Mouse (Mus musculus) forebrain, embryonic 15.5 days (tissue): Measurements from ENCODE around the gene Dpm3. TPM values are rescaled to one million over a fixed set of nuclear protein-coding genes. Genes with fewer than 3 reads are reported as not detected.

Experiments used
- ATAC-seq: fragments of 200-750 bp; cut with Nextera tagmentation; replicated peaks from 2 replicates; pipeline ENCODE4 v1.8.0; 2017; ENCODE audit warnings: mild to moderate bottlenecking, moderate TSS enrichment, moderate library complexity
- H3K27ac ChIP-seq: fragments of 300-500 bp; sonication (generic); replicated peaks from 2 replicates; pipeline ENCODE4 v1.5.1; 2015; ENCODE audit warnings: mild to moderate bottlenecking, inconsistent platforms
- H3K27me3 ChIP-seq: fragments of 300-500 bp; sonication (generic); 2 replicates; pipeline ENCODE4 v1.6.1; 2015; ENCODE audit warnings: inconsistent platforms
- H3K36me3 ChIP-seq: fragments of 300-500 bp; sonication (generic); 2 replicates; pipeline ENCODE4 v1.6.1; 2015; ENCODE audit warnings: mild to moderate bottlenecking, inconsistent platforms
- H3K4me1 ChIP-seq: fragments of 300-500 bp; sonication (generic); 2 replicates; pipeline ENCODE4 v1.6.1; 2015; ENCODE audit warnings: inconsistent platforms
- H3K4me2 ChIP-seq: fragments of 300-500 bp; sonication (generic); replicated peaks from 2 replicates; pipeline ENCODE4 v1.6.1; 2015; ENCODE audit warnings: mild to moderate bottlenecking, inconsistent platforms
- H3K4me3 ChIP-seq: fragments of 300-500 bp; sonication (generic); 2 replicates; pipeline ENCODE4 v1.5.1; 2015; ENCODE audit warnings: mild to moderate bottlenecking, inconsistent platforms
- H3K9ac ChIP-seq: fragments of 300-500 bp; sonication (generic); replicated peaks from 2 replicates; pipeline ENCODE4 v1.6.1; 2015; ENCODE audit warnings: mild to moderate bottlenecking, inconsistent platforms
- H3K9me3 ChIP-seq: fragments of 300-500 bp; sonication (generic); 2 replicates; pipeline ENCODE4 v1.6.1; 2016; ENCODE audit warnings: inconsistent platforms
- WGBS: fragments of 180-500 bp; shearing (Covaris S2); methylation state at CpG from one replicate; pipeline ENCODE4 v1.1.7; 2015; ENCODE audit warnings: mixed read lengths; 5-methylcytosine and 5-hydroxymethylcytosine counted together
- polyA plus RNA-seq: library from polyadenylated mRNA; unstranded; fragments of >200 nt; fragmentation: Nextera tagmentation; extraction: Ambion mirVana; gene quantifications from 2 replicates; pipeline ENCODE4 v1.2.1, GENCODE M21; 2015

Gene Dpm3
- polyA plus RNA-seq, 1 experiment from 2014 or later = 76.5 TPM

- peak overlapping the region; percentile 50 for H3K4me3 ChIP-seq
- H3K4me2 ChIP-seq = peak overlapping the region; percentile 76
- H3K36me3 ChIP-seq = peaks cover 3% of the 10 kb centered on the region
- peak overlapping the region; percentile 90 for H3K27ac ChIP-seq
- no peaks in the 10 kb centered on the region for H3K27me3 ChIP-seq
- H3K9ac ChIP-seq = peak overlapping the region; percentile 54
- ATAC-seq = no peak
- WGBS = 5% methylated on average over 12 of the region's 12 CpGs
- no peaks in the 10 kb centered on the region for H3K9me3 ChIP-seq
- peaks cover 61% of the 10 kb centered on the region for H3K4me1 ChIP-seq
These were observed 33.8 kb upstream of the Dpm3 start for GRCm38 (mm10) chr3:89225321-89225815.

- peak overlapping the region; percentile 50 for H3K4me3 ChIP-seq
- H3K27me3 ChIP-seq = no peaks in the 10 kb centered on the region
- H3K36me3 ChIP-seq = peaks cover 2% of the 10 kb centered on the region
- peak overlapping the region; percentile 54 for H3K9ac ChIP-seq
- WGBS = 3% methylated on average over 4 of the region's 4 CpGs
- no peaks in the 10 kb centered on the region for H3K9me3 ChIP-seq
- peak overlapping the region; percentile 90 for H3K27ac ChIP-seq
- peaks cover 61% of the 10 kb centered on the region for H3K4me1 ChIP-seq
- peak; percentile 46 for ATAC-seq
- peak overlapping the region; percentile 76 for H3K4me2 ChIP-seq
These were observed 33.2 kb upstream of the Dpm3 start for GRCm38 (mm10) chr3:89225918-89226317.

- Histone ChIP-seq H3K36me3 (no peaks in the 10 kb centered on the region; the same call in 1 of the 2 replicates), H3K4me2 (peak overlapping the region; percentile 76), H3K4me1 (peaks cover 61% of the 10 kb centered on the region), H3K9me3 (no peaks in the 10 kb centered on the region), H3K27ac (peak overlapping the region; percentile 90), H3K9ac (peak overlapping the region; percentile 54), H3K27me3 (no peaks in the 10 kb centered on the region), H3K4me3 (peak overlapping the region; percentile 50)
- WGBS = 3% methylated on average over 11 of the region's 11 CpGs
- no peak for ATAC-seq
These were observed 32.8 kb upstream of the Dpm3 start for GRCm38 (mm10) chr3:89226361-89226760.

GRCm38 (mm10) chr3:89226900-89227299 lies 32.3 kb upstream of the Dpm3 start, which contains the start of gene Mtx1:
Gene Mtx1 (minus strand): TSS chr3:89227088.
- H3K4me1 ChIP-seq = peaks cover 61% of the 10 kb centered on the region
- H3K27ac ChIP-seq = peak within 1 kb of the TSS; percentile 90
- peak within 1 kb of the TSS; percentile 76 for H3K4me2 ChIP-seq
- no peaks in the 10 kb centered on the region for H3K9me3 ChIP-seq
- WGBS = under 1% methylated on average over 21 of the region's 21 CpGs
- no peak; the same call in 1 of the 2 replicates for ATAC-seq
- H3K27me3 ChIP-seq = no peaks in the 10 kb centered on the region
- peak within 1 kb of the TSS; percentile 50 for H3K4me3 ChIP-seq
- H3K36me3 ChIP-seq = no peaks in the 10 kb centered on the region
- H3K9ac ChIP-seq = peak within 1 kb of the TSS; percentile 54

DNA sequence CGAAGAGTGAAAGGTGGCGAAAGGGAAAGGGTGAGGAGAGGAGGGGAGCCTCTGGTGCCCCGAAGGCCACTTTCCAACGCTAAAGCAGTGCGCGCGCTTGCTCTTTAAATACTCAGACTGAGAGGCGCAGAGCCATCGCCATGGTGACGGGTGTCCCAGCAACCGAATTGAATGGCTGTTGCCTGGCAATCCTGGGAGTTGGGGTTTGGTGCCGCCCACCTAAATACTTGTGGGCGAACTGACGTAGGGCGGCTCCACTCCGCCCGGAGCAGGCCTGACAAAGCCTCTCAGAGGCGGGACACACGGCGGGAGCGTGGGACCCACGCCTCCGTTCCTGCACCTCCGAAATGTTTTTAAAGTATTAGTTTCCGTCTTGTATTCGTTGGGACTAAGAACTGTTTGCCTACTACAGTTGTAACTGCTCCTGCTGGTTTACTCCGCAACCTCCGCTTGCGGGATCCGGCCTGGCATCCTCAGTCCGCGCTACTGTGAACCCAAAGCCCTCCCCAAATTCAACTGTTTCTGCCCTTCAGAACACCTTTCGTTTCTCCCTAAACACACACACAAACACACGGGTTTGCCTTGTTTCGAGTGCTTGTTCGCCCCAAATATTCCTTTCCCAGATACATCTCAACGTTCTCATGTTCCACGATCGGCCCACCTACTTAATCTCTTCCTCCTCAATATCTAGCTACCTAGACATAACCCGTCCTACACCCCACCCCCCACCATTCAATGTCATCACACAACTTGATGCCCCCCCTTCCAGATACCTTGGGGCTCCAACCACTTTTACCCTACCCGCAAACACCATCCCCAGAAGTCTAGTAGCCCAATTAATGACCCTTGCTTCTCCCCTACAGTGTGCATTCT lies 31.6 kb upstream of the Dpm3 start:
- Histone ChIP-seq H3K4me3 (peak overlapping the region; percentile 50), H3K9me3 (no peaks in the 10 kb centered on the region), H3K4me1 (peaks cover 61% of the 10 kb centered on the region), H3K4me2 (peak overlapping the region; percentile 76), H3K27me3 (no peaks in the 10 kb centered on the region), H3K36me3 (no peaks in the 10 kb centered on the region), H3K27ac (peak overlapping the region; percentile 90), H3K9ac (peak overlapping the region; percentile 54)
- ATAC-seq = peak; percentile 83
- 1% methylated on average over 41 of the region's 41 CpGs for WGBS

GRCm38 (mm10) chr3:89228180-89228549 lies 31.0 kb upstream of the Dpm3 start:
- peaks cover 57% of the 10 kb centered on the region for H3K4me1 ChIP-seq
- ATAC-seq = peak; percentile 27
- WGBS = under 1% methylated on average over 20 of the region's 20 CpGs

DNA sequence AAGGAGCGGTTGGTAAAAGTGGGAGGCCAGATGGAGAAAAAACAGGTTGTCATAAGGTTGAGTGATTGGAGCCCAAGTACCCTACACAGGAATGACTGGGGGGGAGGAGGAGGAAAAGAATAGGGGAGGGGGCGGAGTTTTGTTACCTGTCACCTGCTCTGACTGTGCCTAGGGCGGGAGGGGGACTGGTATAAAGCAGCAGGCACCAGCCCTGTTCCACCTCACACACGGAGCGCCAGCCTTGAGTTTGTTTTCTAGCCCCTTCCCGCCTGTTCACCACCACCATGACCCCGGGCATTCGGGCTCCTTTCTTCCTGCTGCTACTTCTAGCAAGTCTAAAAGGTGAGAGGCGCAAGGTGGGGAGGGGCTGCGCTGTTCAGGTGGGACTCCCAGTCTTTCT lies 30.3 kb upstream of the Dpm3 start, which contains the start of gene Muc1:
TSS of gene Muc1 (plus strand) at position 222 of the 400 bp plus-strand sequence.
- H3K9ac ChIP-seq = peak within 1 kb of the TSS; percentile 54
- H3K4me1 ChIP-seq = peaks cover 50% of the 10 kb centered on the region
- H3K4me2 ChIP-seq = peak within 1 kb of the TSS; percentile 76
- no peaks in the 10 kb centered on the region for H3K9me3 ChIP-seq
- H3K36me3 ChIP-seq = peaks cover 11% of the 10 kb centered on the region
- ATAC-seq = no peak
- peak within 1 kb of the TSS; percentile 90 for H3K27ac ChIP-seq
- H3K27me3 ChIP-seq = no peaks in the 10 kb centered on the region
- H3K4me3 ChIP-seq = peak within 1 kb of the TSS; percentile 50
- 39% methylated on average over 10 of the region's 10 CpGs for WGBS

More at GRCm38 (mm10) chr3:89228180-89228549, 31.0 kb upstream of the Dpm3 start:
- peak overlapping the region; percentile 76 for H3K4me2 ChIP-seq
- peak overlapping the region; percentile 50 for H3K4me3 ChIP-seq
- H3K9me3 ChIP-seq = no peaks in the 10 kb centered on the region
- H3K27ac ChIP-seq = peak overlapping the region; percentile 90
- H3K9ac ChIP-seq = peak overlapping the region; percentile 54
- 0 out of 2 replicates have a peak, but pooled peaks cover 6% of the 10 kb centered on the region for H3K36me3 ChIP-seq
- H3K27me3 ChIP-seq = no peaks in the 10 kb centered on the region

DNA sequence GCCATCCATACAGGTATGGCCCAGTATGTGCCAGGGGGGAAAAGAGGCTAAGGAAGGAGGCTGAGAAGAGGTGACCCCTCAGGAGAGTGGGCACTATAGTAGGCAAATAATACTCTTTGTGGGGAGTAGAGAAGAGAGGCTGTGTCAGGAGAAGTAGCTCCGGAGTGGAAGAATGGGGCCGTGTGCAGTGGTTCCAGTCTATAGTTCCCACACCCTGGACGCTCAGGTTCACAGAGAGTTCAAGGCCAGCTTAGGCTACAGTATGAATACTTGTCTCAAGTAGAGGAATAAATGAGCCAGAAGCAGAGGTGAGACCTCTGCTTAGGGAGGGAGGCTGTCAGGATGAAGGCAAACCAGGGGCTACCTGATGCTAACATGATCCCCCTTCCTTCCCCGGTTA lies 29.9 kb upstream of the Dpm3 start:
- WGBS = 56% methylated on average over 4 of the region's 4 CpGs
- Histone ChIP-seq H3K4me2 (no peak overlapping the region), H3K4me1 (peaks cover 46% of the 10 kb centered on the region), H3K9me3 (no peaks in the 10 kb centered on the region), H3K4me3 (no peak overlapping the region), H3K27ac (no peak overlapping the region), H3K27me3 (no peaks in the 10 kb centered on the region), H3K9ac (no peak overlapping the region), H3K36me3 (peaks cover 15% of the 10 kb centered on the region)
- no peak for ATAC-seq

DNA sequence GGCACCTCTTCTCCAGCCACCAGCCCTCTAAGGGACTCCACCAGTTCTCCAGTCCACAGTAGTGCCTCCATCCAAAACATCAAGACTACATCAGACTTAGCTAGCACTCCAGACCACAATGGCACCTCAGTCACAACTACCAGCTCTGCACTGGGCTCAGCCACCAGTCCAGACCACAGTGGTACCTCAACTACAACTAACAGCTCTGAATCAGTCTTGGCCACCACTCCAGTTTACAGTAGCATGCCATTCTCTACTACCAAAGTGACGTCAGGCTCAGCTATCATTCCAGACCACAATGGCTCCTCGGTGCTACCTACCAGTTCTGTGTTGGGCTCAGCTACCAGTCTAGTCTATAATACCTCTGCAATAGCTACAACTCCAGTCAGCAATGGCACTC lies 28.6 kb upstream of the Dpm3 start:
- Histone ChIP-seq H3K9me3 (no peaks in the 10 kb centered on the region), H3K36me3 (peaks cover 27% of the 10 kb centered on the region), H3K9ac (no peak overlapping the region), H3K4me2 (no peak overlapping the region), H3K4me3 (no peak overlapping the region), H3K27ac (no peak overlapping the region), H3K27me3 (no peaks in the 10 kb centered on the region), H3K4me1 (peaks cover 33% of the 10 kb centered on the region)
- ATAC-seq = no peak
- 94% methylated on average over 2 of the region's 2 CpGs for WGBS

GRCm38 (mm10) chr3:89231345-89231744 lies 27.8 kb upstream of the Dpm3 start:
- Histone ChIP-seq H3K9ac (no peak overlapping the region), H3K27ac (no peak overlapping the region), H3K4me3 (no peak overlapping the region), H3K27me3 (no peaks in the 10 kb centered on the region), H3K9me3 (no peaks in the 10 kb centered on the region), H3K36me3 (peaks cover 35% of the 10 kb centered on the region), H3K4me1 (peaks cover 25% of the 10 kb centered on the region), H3K4me2 (no peak overlapping the region)
- ATAC-seq = no peak
- 83% methylated on average over 7 of the region's 7 CpGs for WGBS

GRCm38 (mm10) chr3:89231772-89232275 lies 27.3 kb upstream of the Dpm3 start:
- H3K4me1 ChIP-seq = peaks cover 20% of the 10 kb centered on the region
- WGBS = 77% methylated on average over 16 of the region's 16 CpGs
- no peak overlapping the region for H3K9ac ChIP-seq
- no peak overlapping the region for H3K4me2 ChIP-seq
- no peak overlapping the region for H3K4me3 ChIP-seq
- no peak overlapping the region for H3K27ac ChIP-seq
- peaks cover 40% of the 10 kb centered on the region for H3K36me3 ChIP-seq
- ATAC-seq = no peak
- no peaks in the 10 kb centered on the region for H3K9me3 ChIP-seq
- no peaks in the 10 kb centered on the region for H3K27me3 ChIP-seq

DNA sequence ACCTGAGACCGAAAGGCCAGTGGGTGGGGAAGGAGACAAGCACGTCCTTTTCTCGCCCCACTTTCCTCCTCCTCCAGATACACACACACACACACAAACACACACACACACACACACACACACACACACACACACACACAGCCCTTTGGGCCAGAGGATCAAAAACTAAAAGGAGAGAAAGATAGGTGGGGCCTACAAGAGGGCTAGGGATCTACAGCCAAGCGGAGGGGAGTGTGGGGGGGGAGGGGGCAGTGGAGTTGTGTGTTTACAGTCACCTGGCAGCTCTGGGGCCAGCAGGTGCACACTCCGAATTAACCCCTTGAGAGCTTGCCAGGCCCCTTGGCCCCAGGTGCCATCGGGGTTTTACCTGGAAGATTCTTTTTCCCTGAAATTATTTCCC lies 26.5 kb upstream of the Dpm3 start:
- WGBS = 80% methylated on average over 6 of the region's 6 CpGs
- peaks cover 47% of the 10 kb centered on the region for H3K36me3 ChIP-seq
- ATAC-seq = no peak

More for the DNA sequence above, 26.5 kb upstream of the Dpm3 start:
- Histone ChIP-seq H3K27ac (no peak overlapping the region), H3K27me3 (no peaks in the 10 kb centered on the region), H3K9ac (no peak overlapping the region), H3K4me3 (no peak overlapping the region), H3K4me1 (peaks cover 14% of the 10 kb centered on the region), H3K4me2 (no peak overlapping the region), H3K9me3 (no peaks in the 10 kb centered on the region)
